Mouse (Mus musculus) erythroblast, embryonic 14.5 days (primary cell): ENCODE measurements around the gene Rbfox1.

ENCODE experiments used
- GATA1 ChIP-seq: IDR thresholded peaks from 2 replicates; pipeline ENCODE4 v1.6.1; 2012; ENCODE audit warnings: low read length, inconsistent platforms, mixed read lengths
- TAL1 ChIP-seq: IDR thresholded peaks from 3 replicates; pipeline ENCODE4 v1.6.1; 2012; ENCODE audit warnings: low read length, inconsistent platforms, mixed read lengths

DNA sequence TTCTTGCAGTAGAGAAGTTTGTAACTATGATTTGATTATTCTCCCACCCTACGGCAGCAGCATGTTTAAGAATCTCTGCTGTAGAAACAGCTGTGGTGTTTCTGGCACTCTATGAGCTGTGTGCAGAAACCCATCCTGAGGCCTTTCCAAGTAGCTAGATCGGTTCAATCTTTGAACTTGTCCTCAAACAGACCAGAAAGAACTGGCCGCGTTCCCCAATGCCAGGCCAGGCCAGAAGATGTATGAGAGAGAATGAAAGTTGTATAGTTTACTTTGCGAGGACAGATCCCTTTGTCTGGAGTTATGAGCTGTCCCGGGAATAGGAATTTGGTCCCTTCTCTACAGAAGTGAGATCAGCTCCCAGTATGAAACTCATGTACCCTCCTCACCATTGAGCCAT is 1205.0 kb downstream of the Rbfox1 start:
- TF ChIP-seq GATA1 (no peak), TAL1 (no peak)
